Mouse (Mus musculus) cortical plate, adult 2 months (tissue): ENCODE measurements at regions not wholly inside any gene's neighbourhood (a gene's known extent, or its start where the extent isn't known, plus 50 kb on each side); places are given as distances from the start of the nearest gene placed in this dataset.

Experiments used
- CTCF ChIP-seq: fragments of 200-500 bp; IDR thresholded peaks from 2 replicates; pipeline ENCODE4 v1.5.1; 2011; ENCODE audit warnings: mild to moderate bottlenecking, control low read depth, low read length; ENCODE audit not compliant: insufficient read depth; ENCODE audit errors: extremely low read depth
- POLR2A ChIP-seq: fragments of 200-500 bp; IDR thresholded peaks from 2 replicates; pipeline ENCODE4 v1.6.1; 2011; ENCODE audit warnings: mild to moderate bottlenecking, low read length, control low read depth; ENCODE audit not compliant: insufficient read depth; ENCODE audit errors: extremely low read depth

DNA sequence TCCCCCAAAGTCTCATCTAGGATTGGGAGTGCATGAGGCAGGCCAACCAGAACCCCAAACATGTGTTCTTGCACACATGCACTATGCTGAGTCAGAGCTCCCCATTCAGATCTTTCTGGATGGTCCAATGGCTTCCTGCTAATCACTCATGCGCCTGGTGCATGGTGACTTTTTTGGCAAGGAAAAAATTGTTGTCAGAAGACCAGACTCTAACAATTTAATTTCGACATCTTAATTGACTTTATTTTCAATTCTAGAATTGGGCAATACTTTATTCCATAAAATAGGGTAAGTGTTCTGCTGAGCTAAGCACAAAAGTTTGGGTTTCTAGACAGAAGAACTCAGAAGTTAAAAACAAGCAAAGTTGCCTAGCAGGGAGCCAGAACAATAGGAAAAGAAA is 165.7 kb downstream of the Snx19 start:
- TF ChIP-seq CTCF = no peak
- no peak for TF ChIP-seq POLR2A
